Mouse (Mus musculus): Measurements from ENCODE around the gene Olfr124.

The Olfr124 gene

GRCm38 (mm10) chr17:37799588-37799987 is at the start of gene Olfr124:
TSS of gene Olfr124 (plus strand) at chr17:37799888.
- DNase-seq = no peak

- no peak for DNase-seq
Observed at GRCm38 (mm10) chr17:37768307-37768706, 31.4 kb upstream of the Olfr124 start, which contains the start of gene Olfr122. TSS of gene Olfr122 (plus strand) at chr17:37768607.

DNA sequence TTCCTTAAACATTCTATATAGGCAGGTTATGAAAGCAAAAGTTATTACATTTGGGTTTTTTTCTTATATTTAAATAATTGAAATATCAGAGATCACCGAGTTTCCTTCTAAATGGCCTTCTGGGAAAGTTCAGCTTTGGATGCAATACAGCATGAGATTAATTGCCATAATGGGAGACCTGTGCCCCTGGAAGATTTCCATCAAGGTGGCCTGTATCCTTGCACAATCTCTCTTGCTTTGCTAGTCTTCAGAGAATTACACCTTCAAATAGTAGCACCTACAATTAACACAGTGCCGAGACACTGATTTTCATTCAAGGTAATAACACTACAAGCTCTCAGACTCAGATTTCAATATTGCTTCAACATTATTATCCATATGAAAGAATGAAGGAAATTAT is 6.5 kb upstream of the Olfr124 start, which contains the start of gene Olfr123:
Gene Olfr123, plus strand, starts transcription at position 301 of the 400 bp plus-strand sequence.
- DNase-seq = no peak

DNA sequence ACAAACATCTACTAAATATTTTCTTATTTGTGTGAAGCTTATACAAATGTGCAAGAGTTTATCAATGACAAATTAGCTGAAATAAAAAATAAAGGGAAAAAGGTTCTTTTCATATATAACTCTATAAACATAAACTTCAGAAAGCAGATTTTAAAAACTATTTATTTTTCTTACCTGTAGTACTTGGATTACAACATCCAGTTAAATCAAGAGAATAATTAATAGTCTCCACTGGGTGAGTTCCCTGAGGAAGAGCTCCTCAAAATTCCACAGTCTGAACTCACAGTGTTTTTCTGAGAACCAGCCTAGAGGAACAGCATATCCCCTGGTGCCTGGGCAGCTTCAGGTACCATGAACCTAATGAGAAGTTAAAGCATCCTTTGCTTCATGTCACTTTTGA is 33.0 kb downstream of the Olfr124 start, which contains the start of gene Olfr125:
Gene Olfr125, plus strand, starts transcription at position 301 of the 400 bp plus-strand sequence.
- DNase-seq = no peak

GRCm38 (mm10) chr17:37847183-37847582 is 47.5 kb downstream of the Olfr124 start, which contains the start of gene Olfr126:
TSS of gene Olfr126 (plus strand) at chr17:37847483.
- no peak for DNase-seq

Data from cerebellum, adult 9-10 months (tissue).